Mouse (Mus musculus) urinary bladder, adult 2 months (tissue): Measurements from ENCODE around the gene Rtkn. TPM values are rescaled to one million over a fixed set of nuclear protein-coding genes. Genes with fewer than 3 reads are reported as not detected.
A peak's percentile ranks its signal among the peaks of the same experiment; 100 is the strongest.

Experiments used
- DNase-seq: peaks from one replicate; pipeline ENCODE4 v3.0.0; 2022; ENCODE audit warnings: low spot score
- polyA plus RNA-seq: library from polyadenylated mRNA; depleted of rRNA; stranded (reverse); fragments of >200 nt; gene quantifications from 2 replicates; pipeline ENCODE4 v1.2.3, GENCODE M21; 2012

The Rtkn gene
- polyA plus RNA-seq, 1 experiment, result 20.7 TPM

DNA sequence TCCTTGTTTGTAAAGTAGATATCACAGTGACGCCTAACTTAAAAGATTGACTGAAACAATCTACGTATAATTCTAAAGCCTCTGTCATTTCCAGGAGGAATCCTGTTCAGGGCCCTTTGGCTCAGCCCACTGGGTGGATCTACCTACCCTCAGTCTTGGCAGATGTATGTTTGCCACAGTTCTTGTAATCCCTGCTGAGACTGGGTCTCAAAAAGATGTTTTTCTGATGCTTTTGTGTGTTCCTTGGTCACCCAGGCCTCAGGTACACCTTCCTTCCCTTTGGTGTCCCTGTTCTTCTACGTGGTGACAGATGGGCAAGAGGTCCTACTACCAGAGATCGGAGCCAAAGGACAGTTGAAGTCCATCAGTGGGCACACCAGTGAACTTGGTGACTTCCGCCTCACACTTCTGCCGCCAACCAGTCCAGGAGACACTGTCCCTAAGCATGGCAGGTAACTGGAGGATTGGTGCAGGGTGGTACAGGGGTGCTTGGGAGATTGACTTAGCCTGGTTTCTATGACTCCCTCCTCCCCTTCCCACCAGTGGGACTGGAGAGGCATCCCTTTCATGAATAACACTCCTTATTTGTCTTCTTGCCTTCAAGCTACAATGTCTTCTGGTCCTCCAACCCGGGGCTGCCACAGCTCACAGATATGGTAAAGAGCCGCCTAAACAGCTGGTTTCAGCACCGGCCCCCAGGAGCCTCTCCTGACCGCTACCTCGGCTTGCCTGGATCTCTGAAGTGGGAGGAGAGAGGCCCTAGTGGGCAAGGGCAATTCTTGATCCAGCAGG is 18.7 kb upstream of the Rtkn start:
- no peak for DNase-seq

DNA sequence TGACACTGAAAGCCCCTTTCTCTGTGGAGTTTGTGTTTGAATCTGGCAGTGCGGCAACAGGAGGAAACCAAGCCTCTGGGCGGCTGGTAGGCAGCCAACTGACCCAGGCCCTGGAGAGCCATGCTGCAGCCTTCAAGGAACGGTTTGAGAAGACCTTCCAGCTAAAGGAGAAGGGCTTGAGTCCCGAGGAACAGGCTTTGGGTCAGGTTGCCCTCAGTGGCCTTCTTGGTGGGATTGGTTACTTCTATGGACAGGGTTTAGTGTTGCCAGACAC is 18.2 kb upstream of the Rtkn start:
- DNase-seq, result no peak

DNA sequence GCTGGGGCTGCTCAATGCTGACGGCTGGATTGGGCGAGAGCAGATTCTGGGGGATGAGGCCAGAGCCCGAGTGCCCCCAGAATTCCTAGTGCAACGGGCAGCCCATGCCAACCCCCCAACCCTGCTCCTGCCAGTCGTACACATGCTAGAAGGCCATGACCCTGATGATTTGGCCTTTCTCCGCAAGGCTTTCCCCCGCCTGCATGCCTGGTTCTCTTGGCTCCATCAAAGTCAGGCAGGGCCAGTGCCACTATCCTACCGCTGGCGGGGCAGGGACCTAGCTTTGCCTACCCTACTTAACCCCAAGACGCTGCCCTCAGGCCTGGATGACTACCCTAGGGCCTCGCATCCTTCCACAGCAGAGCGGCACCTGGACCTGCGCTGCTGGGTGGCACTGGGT is 17.6 kb upstream of the Rtkn start:
- no peak for DNase-seq

DNA sequence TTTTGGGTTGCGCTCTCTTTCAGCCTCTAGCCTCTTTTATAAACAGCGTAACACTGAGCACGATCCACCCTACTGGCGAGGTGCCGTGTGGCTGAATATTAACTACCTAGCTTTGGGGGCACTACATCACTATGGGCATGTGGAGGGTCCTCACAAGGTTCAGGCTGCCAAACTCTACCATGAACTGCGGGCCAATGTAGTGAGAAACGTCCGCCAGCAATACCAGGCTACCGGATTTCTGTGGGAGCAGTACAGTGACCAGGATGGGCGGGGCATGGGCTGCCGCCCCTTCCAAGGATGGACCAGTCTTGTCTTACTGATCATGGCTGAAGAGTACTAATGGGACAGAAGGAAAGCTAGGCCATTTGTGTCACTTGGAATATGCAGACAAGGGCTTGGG is 16.9 kb upstream of the Rtkn start:
- DNase-seq, result no peak

DNA sequence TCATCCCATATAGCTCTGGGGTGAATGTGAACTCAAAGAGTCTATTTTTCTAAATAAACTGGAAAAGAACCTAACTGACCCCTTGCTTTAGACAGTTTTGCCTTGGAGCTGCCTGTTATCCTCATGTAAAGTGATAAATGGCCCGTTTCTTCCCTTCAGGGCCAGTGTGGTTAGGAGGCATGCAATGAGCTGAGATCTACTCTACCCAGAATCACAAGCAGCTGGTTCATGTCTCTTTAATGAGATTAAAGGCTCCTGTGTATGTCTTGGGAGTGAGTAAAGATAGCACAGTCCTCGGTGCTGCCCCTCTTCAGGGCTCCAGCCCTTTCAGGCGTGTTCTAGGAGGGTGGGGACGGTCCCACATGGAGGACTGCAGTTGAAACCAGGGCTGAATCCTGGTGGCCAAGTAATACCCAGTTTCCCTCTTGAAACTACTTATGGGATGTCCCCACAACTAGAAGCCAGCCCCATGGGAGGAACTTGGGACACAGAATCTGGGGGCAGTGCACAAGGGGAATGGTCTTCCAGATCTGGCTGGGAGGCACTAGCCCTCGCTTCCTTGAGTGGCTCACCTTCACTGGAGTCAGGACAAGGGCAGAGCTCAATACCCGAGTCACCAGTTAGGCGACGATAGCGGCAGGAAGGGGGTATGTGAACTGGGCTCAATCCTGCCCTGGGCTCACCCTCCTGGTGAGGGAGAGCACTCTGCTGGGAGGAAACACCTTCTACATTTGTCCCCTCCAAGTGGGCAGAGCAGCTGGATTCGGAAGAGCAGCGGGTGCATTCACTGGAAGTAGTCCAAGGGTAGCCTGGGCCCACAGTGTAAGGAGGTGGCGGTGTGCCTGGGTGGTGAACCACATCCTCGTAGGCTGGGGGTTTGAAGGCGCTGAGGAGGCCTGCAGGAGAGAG is 16.2 kb upstream of the Rtkn start:
- peak; percentile 18 for DNase-seq

DNA sequence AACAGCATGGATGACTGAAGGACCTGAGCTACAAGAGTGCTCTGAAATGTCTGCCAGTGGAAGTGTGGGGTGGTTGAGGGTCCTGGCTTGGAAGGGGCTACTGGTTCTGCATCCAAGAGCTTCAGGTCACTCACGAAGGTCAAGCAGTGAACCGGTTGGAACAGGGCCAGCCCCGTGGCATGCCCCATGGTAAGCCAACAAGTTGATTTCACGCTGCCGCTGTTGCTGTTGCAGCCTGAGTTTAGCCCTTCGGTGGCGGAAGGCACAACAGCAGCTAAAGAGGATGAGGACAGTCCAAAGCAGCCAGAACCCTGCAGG is 15.6 kb upstream of the Rtkn start:
- DNase-seq, result peak; percentile 26

DNA sequence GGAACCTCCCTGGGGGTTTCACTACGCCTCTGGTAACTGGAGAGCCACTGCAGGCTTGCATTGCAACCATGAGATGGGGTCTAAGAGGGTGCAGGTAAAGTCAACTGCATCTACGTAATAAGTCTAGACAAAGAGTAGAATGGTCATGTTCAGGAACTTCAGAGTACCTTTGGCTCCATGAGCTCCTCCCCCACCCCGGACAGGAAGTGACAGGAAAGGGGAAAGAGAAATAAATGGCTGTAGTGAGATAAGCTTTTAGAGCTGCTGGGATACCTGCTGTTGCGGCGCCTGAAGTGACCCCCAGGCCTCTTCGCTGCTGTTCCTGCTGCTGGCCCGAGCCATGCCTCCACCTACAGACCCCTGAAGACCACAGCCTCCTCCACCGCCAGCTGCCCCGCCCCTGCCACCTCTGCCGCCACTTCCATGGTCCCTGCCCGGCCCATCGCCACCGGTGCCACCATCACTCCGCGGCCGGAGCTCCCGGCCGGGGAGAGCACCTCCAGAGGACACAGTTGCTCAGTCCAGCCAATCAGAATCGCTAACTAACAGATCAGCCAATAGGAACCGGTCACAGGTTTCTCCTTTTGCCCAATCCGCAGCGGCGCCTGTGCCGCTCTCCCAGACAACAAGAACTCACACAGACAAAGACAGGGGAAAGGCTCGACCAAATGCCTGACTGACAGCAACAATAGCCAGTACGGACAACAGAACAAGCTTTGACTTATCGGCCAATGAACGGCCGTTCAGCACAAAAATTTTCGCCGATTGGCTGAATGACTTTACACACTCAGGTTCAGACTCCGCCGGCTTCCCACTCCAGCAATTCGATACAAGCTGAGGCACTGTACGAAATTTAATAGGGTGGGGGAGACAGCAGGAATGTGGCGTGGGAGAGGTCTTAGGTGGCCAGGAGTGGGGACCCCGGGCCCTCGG is 14.1 kb upstream of the Rtkn start, which contains the start of gene Wbp1:
Gene Wbp1, minus strand, starts transcription at position 630 of the 933 bp plus-strand sequence.
- peak; percentile 84 for DNase-seq

DNA sequence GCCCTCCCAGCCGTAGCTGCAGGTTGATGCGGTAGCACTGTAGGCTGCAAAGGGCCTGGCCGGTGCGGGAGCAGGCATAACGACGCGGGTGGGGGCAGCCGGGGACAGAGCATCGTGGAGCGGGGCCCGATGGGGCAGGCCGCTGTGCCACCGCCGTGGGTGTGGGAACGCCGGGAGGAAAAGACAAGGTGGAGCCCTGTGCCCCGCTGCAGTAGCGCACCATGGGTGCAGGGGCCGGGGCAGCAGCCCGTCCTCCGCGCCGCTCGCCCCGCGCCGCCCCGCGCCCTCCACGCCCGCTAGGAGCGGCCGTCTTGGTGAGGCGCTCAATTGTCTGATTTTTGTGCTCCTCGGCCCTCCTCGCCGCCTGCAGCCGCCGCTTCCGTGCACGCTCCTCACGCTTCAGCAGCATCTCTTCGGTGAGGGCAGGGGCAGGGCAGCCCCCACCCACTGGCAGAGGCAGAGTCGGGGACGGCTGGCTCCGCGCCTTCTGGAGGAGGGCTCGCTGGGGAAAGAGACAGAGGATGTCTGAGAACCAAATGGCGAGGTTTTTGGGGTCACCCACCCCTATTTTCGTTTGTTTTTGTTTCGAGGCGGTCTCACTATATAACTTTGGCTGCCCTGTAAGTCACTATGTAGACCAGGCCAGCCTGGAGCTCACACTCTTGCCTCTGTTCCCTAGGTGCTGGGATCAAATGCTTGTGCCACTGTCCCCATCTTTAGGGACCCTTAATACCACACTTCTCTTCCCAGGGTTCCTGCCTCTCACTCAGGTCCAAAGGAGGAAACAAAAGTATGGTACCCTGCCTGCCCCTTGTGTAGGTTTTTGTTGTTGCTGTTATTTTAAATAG is 13.2 kb upstream of the Rtkn start:
- no peak for DNase-seq

DNA sequence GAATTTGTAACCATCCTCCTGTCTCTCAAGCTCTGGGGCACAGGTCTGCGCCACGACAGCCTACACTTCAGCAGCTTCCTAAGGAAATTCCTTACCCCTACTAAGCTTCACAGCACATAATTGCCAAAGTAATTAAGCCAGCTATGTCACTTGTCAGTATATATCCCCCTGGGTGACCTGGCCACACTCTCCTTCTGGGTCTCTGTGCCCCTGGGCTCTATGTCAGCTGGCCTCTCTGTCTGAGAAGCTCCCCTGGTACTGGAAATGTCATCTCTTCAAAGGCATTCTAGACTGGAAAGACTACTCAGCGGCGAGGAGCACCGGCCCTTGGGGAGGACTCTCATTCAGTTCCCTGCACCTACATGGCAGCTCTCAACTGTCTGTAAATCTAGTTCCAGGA is 12.3 kb upstream of the Rtkn start:
- no peak for DNase-seq

DNA sequence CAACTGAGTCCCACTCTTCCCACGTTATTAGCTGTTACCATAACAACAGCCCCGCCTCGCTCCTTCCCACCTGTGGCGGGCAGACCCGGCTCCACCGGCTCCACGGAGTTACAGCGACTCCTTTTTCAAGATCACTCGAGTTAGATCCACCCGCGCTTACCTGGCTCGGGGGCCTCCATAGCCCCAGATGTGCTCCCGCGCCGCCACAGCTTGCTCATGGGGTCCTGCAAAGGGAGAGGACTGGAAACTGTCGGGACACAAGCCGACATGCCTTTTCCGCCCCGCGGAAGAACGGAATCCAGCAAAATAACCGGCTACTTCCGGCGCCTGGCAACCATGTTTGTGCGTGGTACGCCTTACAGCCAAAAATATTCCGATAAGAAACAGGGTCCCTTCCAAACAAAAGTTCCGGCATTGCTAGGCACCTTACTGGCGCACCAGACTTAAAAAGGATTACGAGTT is 10.4 kb upstream of the Rtkn start:
- peak; percentile 69 for DNase-seq

DNA sequence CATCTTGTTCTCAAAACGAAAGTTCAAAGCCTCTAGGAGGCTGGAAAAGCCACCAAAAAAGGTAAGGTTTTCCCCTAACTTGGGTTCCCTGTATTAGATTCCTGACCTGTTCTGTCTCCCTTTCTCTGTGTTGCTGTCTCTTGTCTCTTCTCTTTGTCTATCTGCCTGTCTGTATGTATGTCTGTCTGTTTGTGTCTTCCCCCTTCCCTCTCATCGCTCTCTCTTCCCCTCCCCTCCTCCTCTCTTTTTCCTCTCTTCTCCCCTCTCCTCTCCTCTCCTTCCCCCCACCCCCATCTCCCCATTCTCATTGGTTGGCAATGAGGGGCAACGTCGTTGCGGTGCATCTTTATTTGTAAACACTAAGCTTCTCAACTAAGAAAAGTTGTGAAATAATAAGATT is 9.9 kb upstream of the Rtkn start, which contains the start of gene Ino80b:
Gene Ino80b, minus strand, starts transcription at position 101 of the 400 bp plus-strand sequence.
- DNase-seq, result no peak

DNA sequence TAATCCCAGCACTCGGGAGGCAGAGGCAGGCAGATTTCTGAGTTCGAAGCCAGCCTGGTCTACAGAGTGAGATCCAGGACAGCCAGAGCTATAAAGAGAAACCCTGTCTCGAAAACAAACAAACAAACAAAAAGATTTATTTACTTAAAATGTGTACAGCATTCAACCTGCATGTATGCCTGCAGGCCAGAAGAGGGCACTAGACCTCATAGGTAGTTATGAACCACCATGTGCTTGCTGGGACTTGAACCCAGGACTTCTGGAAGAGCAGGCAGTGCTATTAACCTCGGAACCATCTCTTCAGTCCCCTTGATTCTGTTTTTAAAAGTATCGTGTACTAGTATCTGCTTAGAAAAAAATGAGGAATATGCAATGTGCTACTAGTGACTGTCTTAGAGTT is 7.8 kb upstream of the Rtkn start:
- no peak for DNase-seq

DNA sequence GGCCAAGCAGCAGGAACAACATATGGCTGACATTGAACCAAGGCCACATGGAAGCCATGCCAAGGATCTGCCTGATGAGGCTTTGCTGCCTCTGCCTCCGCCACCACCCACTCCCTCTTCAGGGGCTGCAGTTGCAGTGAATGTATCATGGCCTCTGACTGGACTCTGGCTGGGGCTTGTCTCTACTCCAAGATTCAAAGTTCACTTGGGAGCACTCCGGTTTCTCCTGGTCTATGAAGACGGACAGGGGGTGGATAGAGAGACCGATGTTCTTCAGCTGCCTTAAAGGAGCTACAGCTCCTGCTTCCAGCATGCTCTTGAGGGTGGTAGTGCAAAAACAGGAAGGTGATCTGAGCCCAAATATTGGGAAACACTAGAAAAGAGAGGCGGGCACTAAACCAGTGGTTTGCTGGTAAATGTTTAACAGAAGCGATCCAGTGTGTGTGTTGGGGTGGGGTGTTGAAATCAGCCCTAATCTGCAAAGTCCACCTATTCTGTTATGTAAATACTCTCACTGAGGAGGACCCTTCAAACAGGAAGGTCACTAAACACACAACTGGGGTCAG is 3.7 kb upstream of the Rtkn start:
- DNase-seq, result no peak

DNA sequence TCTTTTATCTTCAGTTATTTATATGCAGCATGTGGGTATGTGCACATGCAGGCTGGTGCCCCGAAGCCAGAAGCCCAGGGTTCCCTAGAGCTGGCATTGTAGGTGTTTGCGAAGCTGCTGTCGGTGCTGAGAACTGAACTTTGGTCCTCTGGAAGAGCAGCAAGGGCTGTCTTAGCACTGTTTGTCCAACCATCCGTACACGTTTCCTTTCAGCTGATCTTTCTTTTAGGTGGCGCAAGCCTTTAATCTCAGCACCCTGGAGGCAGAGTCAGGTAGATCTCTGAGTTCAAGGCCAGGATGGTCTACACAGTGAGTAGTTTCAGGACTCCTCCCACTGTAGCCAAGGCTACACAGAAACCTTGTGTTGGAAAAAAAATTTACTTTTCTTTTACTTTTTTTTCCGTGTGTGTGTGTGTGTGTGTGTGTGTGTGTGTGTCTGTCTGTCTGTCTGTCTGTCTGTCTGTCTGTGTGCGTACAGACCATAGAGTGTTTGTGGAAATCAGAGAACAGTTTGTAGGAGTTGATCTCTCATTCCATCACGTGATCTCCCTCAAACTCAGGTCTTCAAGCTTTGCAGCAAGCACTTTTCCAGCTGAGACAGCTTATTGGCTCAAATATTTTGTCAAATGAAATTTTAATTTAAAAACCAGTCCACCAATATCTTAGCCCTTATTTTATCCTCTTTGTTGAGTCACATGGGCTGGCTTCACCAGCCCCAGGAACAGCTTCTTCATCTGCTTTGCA is 2.9 kb upstream of the Rtkn start:
- DNase-seq, result no peak

DNA sequence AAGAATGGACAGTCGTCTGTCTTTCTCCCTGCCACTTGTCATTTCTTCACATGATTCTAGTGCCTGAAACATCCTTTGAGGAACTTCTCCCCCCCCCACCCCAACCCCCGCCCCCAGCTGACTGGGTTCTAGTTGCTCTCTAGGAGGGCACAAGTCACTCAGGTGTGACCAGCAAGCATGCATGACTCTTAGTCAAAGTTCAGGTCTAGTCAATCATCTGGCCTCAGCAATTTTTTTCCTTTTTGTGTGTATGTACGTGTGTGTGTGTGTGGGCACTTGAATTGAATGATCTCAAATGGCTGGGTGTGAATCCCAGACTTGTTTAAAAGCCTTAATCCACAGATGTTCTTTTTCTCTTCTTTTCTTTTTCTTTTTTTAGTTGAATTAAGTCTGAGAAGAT is 1.0 kb upstream of the Rtkn start:
- no peak for DNase-seq

DNA sequence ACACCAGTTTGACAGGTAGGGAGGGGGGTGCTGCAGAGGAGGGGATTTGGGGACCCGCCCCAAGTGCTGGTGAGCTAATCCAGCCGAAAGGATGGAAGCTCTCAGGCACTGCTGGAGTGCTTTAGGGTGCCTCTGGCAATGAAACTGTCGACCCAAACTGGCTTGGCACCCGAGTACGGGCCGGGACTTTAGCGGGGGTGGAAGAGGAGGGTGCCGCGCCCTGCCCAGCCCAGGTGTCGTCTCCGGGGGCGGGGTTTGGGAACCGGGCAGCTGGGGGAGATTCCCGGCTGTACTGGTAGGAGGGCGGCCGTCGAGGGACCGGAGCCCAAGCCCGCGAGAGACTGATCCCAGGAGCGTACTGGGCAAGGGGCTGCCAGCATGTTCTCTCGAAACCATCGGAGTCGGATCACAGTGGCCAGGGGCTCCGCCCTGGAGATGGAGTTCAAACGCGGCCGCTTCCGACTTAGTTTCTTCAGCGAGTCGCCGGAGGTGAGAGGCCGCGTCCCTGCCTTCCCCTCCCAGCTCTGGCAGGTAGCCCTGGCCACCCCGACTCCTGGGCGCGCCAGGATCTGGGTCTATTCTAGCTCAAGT is 403 bp downstream of the Rtkn start:
- no peak for DNase-seq

DNA sequence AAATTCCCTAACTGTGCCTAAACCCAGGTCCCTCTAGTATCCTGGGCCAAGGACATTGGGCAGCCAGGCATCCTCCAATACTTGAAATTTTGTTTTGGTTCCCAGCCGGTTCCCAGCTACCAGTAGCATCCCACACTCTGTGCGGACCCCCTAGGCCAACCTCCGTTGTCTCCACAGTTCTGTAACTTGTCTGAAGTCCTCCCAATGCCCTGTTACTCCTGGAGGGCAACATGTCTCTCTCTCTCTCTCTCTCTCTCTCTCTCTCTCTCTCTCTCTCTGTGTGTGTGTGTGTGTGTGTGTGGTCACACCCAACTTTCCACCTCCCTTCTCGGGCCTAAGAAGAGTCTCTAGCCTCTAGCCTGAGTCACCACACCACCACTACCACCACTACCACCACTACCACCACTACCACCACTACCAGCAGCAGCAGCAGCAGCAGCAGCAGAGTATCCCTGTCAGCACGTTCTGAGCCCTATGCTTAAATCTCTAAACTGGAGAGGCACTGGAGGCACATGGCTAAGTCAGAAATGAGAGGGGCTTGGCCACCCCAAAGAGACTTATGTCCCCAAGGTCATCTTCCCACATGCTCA is 1.1 kb downstream of the Rtkn start:
- DNase-seq, result no peak

DNA sequence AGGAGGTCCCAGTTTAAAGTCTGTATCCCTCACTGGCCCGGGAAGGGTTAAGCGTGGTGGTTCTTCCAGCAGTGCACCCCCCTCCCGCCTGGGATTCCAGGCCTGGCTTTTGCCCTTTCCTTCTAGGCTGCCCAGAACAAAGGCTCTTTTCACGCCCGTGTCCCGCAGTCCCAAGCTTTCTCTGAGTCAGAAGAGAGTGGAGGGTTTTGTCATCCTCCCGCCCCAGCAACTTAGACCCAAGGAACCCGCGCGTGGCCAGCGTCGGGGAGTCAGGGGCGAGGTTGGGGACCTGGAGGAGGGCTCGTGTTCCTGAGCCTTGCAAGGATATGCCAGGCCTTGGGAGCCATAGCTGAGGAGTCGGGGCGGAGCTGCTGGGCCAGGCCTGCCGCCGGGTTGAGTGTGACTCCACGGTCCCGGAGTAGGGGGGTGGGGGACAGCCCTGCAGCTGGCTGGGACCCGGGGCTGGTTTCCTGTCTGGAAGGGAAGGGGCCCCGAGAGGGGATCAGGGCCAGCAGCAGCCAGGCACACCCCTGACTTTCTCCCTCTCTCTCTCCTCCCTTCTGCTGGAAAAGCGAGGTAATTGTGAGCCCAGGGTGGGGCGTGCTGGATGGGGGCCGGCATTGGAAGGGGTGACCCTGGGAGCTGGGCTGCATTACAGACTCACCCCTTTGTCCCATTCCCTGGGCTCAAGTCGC is 1.8 kb downstream of the Rtkn start:
- no peak for DNase-seq

DNA sequence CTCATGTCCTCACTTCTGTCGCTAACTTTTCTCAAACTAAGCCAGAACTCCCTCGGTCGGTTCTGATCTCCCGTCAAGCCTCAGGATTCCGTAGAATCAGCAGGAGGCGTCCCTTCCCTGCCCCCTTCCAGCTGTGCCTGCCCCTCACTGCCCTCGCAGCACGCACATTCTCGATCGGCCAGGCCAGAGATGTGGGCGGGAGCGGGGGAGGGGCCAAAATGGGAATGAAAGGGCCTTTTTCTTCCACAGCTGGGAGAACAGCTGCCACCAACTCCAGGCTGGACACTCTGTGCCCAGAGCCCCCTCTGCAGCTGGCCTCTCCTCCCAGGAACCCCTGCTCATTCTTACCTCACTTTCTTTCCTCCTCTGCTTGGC is 2.3 kb downstream of the Rtkn start:
- no peak for DNase-seq
